Mouse (Mus musculus): Measurements from ENCODE around the gene Sms.

The Sms gene

GRCm38 (mm10) chrX:157491944-157492726 is at the start of gene Sms:
Sms (minus strand) TSS chrX:157492287.
- peak in 1 of 2 experiments; percentile 22 for DNase-seq (ENCODE audit: low spot score in 2 of 2)

DNA sequence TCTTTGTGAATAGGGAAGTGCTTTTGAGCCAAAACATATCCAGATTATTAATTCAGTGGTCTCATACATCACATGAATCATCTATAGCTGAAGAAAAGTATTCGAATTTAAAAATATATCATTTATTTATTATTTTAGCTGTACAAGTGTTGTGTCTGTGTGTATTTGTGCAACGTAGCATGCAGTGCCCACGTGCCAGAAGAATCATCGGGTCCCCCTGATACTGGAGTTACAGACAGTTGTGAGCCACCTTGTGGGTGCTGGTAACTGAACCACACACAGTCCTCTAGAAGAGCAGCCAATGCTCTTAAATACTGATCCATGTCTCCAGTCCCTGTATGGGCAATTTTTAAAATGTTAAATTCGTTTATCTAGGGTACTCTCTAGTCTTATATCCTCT is 14.3 kb upstream of the Sms start:
- DNase-seq (ENCODE audit: low spot score in 2 of 2): no peak

GRCm38 (mm10) chrX:157504506-157504905 is 12.4 kb upstream of the Sms start:
- no peak for DNase-seq (ENCODE audit: low spot score in 2 of 2)

DNA sequence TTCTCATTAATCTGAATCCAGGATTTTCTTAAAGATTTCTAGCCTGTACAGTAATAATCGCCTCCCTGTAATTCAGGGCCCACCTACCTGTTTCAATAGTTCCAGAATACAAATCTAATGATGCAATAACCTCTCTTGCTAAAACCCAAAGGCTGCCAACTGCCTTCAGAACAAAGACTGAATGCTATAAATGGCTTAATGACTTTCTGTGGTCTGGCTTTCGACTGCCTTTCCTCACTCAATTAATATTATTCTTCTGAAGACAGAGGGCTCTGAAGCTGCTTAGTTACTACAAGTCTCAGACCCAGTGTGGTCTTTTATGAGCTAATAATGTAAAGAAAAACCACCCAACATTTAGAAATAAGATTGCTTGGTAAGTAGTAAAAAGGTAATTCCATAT is 9.8 kb upstream of the Sms start:
- DNase-seq (ENCODE audit: low spot score in 2 of 2): no peak

DNA sequence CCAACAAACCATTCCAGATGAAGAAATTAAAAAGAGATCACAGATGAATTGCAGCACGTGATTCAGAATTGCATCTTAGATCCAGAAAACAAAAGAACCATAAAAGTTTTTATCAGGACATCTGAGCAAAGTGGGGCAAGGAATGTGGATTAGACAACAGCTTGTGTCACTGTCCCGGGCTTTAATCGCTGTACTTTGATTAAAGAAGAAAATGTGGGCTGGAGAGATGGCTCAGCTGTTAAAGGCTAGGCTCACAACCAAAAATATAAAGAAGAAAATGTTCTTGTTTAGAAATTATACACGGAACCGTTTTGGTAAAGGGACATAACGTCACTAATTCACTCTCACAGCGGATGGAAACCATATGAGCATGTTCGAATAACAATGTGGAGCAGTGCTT is 7.9 kb upstream of the Sms start:
- no peak for DNase-seq (ENCODE audit: low spot score in 2 of 2)

GRCm38 (mm10) chrX:157493159-157493558 is 1.1 kb upstream of the Sms start:
- no peak for DNase-seq (ENCODE audit: low spot score in 2 of 2)

GRCm38 (mm10) chrX:157491145-157491935 is 747 bp downstream of the Sms start:
- peak in 1 of 2 experiments; percentile 17 for DNase-seq (ENCODE audit: low spot score in 2 of 2)

GRCm38 (mm10) chrX:157490769-157491144 is 1.3 kb downstream of the Sms start:
- DNase-seq (ENCODE audit: low spot score in 2 of 2): no peak

- no peak for DNase-seq (ENCODE audit: low spot score in 2 of 2)
Observed at GRCm38 (mm10) chrX:157489871-157490721, 2.0 kb downstream of the Sms start.

DNA sequence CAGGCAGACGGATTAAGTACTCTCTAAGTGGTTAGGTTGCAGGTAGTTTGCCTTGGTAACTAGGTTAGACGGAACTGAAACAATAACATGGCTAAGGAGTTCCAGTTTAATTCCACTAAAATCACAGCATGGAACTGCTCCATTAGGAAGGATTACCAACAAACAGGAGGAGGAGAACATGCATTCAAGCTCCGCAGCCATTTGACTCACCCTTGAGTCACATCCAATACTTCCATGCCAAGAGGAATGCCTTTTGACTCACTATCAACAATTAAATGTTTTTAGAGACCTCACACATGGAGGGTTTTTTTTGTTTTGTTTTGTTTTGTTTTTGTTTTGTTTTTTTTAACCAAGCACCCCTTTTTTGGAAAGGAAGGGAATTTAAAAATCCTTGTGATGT is 3.3 kb downstream of the Sms start:
- DNase-seq (ENCODE audit: low spot score in 2 of 2): no peak

DNA sequence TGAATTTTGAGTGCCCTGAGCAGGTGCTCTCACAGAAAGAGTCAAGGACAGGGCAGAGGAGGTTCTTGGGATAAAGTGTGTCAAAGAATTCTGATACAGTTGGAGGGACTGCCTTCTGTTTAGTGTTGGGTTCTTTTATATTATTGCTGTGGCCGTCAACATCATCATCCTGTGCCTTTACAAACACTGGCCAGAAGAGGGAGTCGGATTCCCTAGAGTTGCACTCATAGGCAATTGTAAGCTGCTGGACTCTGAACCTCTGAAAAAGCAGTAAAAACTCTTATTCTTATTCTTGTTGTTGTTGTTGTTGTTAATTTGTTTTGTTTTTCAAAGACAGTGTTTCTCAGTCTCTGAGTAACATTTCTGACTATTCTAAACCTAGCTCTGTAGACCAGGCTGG is 5.3 kb downstream of the Sms start:
- DNase-seq (ENCODE audit: low spot score in 2 of 2): peak in 1 of 2 experiments; percentile 34

DNA sequence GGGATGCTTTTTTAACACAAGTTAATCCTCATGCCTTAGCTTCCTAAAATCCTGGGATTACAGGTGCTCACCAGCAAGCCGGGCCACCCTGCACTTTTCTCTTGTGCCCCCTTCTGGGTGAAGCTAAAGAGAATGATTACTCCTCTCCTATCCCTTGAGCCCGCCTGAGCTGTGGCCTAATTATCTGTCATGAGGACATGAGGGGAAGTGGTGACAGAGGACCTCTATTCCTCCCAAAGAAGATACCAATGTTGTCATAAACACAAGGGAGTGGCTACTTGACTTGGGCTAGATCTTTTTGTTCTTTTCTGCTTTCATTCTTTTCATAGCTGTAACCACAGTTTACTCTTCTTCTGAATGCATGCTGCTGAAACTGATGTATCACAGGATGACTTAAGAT is 9.2 kb downstream of the Sms start:
- DNase-seq (ENCODE audit: low spot score in 2 of 2): no peak

DNA sequence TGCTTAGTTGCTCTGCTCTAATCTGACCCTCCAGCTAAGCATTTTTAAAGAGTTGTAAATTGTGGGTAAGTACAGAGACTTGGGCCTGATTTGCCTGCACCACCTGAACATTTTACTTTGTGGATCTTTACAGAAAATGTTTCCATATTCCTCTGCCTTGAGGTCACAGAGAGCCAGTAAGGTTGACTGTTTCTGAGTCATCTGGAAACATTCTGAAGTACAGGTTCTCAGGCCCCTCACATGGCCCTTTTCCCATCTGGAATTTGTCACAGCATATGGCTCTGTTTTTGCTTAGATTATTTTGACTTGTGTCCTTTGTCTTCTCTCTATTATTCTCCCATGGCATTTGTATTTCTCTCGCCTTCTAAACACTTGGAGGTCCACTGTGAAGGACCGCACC is 10.2 kb downstream of the Sms start:
- DNase-seq (ENCODE audit: low spot score in 2 of 2): no peak

GRCm38 (mm10) chrX:157477328-157477727 is 14.8 kb downstream of the Sms start:
- no peak for DNase-seq (ENCODE audit: low spot score in 2 of 2)

- DNase-seq (ENCODE audit: low spot score in 2 of 2): no peak
Observed at GRCm38 (mm10) chrX:157476153-157476810, 15.8 kb downstream of the Sms start.

DNA sequence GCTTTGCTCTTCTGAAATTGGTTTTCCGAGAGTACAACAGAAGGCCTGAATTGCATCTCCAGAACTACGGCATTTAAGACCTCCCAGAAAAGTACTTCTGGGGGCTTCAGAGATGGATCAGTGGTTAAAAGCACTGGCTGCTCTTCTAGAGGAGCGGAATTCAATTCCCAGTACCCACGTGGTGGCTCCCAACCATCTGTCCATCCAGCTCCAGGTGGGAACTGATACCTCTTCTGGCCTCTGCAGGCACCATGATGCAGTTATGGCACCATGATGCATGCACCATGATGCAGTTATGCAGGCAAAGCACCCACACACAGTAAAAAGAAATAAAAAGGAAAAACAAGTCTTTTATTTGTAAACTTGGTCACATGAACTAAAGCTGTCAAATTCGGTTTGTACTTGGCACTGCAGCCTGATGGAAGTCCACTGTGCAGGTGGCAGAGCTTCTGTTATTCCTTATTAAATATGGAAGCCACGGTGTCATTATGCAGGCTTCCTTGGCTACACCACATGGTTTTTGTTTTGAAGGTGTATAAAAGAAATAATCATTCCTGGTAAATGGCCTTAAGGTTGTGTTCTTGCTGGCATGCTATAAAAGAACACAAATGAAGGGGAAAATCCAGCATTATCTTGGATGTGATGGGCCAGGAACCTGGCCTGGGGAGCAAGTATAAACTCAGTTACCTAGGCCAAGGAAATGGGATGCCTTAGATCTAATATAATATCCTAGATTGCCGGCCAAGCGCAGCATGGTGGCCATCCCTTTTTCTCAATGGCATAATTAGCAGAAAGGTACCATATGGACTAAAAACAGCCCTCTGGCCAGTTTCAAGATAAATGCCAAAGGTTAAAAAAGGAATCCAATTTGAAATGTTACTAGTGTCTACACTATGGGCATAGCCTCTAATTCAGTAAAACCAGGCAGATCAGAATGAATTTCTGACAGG is 20.1 kb downstream of the Sms start:
- no peak for DNase-seq (ENCODE audit: low spot score in 2 of 2)

- no peak for DNase-seq (ENCODE audit: low spot score in 2 of 2)
Observed at GRCm38 (mm10) chrX:157468795-157469194, 23.3 kb downstream of the Sms start.

DNA sequence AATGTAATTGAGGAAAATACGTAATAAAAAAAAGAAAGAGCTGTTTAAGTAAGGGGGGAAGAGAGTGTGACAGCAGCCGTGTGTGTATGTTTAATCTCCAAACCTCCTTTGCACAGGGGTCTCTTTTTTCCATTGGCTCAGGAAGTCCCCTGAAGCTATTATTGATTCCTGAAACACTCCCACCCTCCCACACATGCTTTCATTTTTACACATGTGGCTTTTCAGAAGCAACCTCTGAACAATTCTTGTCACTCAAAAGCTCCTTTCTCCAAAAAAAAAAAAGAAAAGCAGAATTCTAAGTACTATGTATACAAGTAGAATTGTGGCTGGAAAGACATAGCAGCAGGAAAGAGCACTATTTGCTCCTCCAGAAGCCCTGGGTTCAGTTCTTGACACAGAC is 24.0 kb downstream of the Sms start:
- no peak for DNase-seq (ENCODE audit: low spot score in 2 of 2)

DNA sequence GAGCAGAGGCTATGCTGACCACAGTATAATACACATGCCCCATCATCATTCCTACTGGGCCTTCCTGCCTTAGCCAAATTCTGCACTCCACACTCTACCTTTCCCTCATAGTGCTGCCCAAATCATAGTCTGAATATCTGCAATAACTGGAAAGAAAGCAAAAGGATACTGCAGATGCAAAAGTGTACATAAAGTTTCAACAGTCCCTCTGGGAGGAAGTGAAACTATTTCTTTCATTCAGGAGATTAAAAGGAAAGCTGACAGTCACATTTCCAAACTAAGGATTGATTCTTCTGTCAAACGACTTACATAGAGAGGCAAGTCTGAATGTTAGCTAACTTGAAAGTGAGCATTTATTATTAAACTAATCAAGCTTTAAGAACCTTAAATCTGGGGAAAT is 26.1 kb downstream of the Sms start:
- no peak for DNase-seq (ENCODE audit: low spot score in 2 of 2)

DNA sequence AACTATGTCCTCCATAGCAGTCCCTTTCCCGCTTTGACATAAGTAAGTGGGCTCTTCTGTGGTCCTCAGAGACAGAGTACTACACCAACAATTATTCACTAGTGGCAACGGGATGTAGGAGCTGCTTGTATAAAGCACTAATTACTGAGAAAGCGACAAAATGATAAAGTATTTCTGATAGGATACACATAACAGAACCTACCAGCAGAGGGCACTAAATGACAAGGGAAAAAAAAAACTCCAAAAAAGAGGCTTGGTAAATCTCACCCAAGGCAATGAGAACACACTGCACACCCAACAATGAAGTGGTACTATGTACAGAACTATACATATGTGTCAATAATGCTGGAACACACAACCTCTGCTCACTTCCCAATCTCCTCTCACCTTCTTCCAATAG is 29.4 kb downstream of the Sms start:
- DNase-seq (ENCODE audit: low spot score in 2 of 2): no peak

- peak in 1 of 2 experiments; percentile 67 for DNase-seq (ENCODE audit: low spot score in 2 of 2)
Observed at GRCm38 (mm10) chrX:157454430-157454829, 37.7 kb downstream of the Sms start.
